Mouse (Mus musculus) intestine, postnatal 0 days (tissue): ENCODE data around the gene H13. TPM values are rescaled to one million over a fixed set of nuclear protein-coding genes. Genes with fewer than 3 reads are reported as not detected.

ENCODE experiments used
- ATAC-seq: fragments of 200-750 bp; cut with Nextera tagmentation; 2 replicates; pipeline ENCODE4 v1.8.0; 2017; ENCODE audit warnings: mild to moderate bottlenecking, moderate TSS enrichment, moderate library complexity
- H3K27ac ChIP-seq: fragments of 300-500 bp; sonication (generic); 2 replicates; pipeline ENCODE4 v1.5.1; 2014; ENCODE audit warnings: mild to moderate bottlenecking, low read depth, low read length, moderate library complexity
- H3K27me3 ChIP-seq: fragments of 300-500 bp; sonication (generic); replicated peaks from 2 replicates; pipeline ENCODE4 v1.6.1; 2014; ENCODE audit warnings: low read length, mixed read lengths; ENCODE audit not compliant: control insufficient read depth, insufficient read depth
- H3K36me3 ChIP-seq: fragments of 300-500 bp; sonication (generic); 2 replicates; pipeline ENCODE4 v1.6.1; 2014; ENCODE audit warnings: mild to moderate bottlenecking, moderate library complexity; ENCODE audit not compliant: control insufficient read depth, insufficient read depth
- H3K4me1 ChIP-seq: fragments of 300-500 bp; sonication (generic); replicated peaks from 2 replicates; pipeline ENCODE4 v1.6.1; 2014; ENCODE audit warnings: antibody characterized with exemption, low read length, mixed read lengths; ENCODE audit not compliant: control insufficient read depth, insufficient read depth
- H3K4me2 ChIP-seq: fragments of 300-500 bp; sonication (generic); replicated peaks from 2 replicates; pipeline ENCODE4 v1.6.1; 2014; ENCODE audit warnings: low read depth, mild to moderate bottlenecking, moderate library complexity
- H3K4me3 ChIP-seq: fragments of 300-500 bp; sonication (generic); 2 replicates; pipeline ENCODE4 v1.5.1; 2014; ENCODE audit warnings: low read depth, low read length
- H3K9ac ChIP-seq: fragments of 300-500 bp; sonication (generic); 2 replicates; pipeline ENCODE4 v1.6.1; 2014; ENCODE audit warnings: mild to moderate bottlenecking, low read depth, low read length
- H3K9me3 ChIP-seq: fragments of 300-500 bp; sonication (generic); 2 replicates; pipeline ENCODE4 v1.6.1; 2016; ENCODE audit warnings: mixed run types; ENCODE audit not compliant: control insufficient read depth
- CTCF ChIP-seq: sonication (generic); IDR thresholded peaks from 2 replicates; pipeline ENCODE4 v1.5.1; 2016; ENCODE audit warnings: low read depth, mild to moderate bottlenecking, control low read depth, antibody characterized with exemption, moderate library complexity
- WGBS: fragments of 180-500 bp; shearing (Covaris S2); extraction: QIAGEN DNeasy Blood & Tissue Kit; methylation state at CpG from one replicate; pipeline ENCODE4 v1.1.7; 2014; 5-methylcytosine and 5-hydroxymethylcytosine counted together
- polyA plus RNA-seq: library from polyadenylated mRNA; unstranded; fragments of >200 nt; fragmentation: Nextera tagmentation; extraction: Ambion mirVana; gene quantifications from 2 replicates; pipeline ENCODE4 v1.2.1, GENCODE M21; 2015

The H13 gene
- polyA plus RNA-seq, 1 experiment from 2014 or later = 111 TPM

GRCm38 (mm10) chr2:152737306-152738221, 68.3 kb downstream of the H13 start:
- TF ChIP-seq CTCF = no peak
- Histone ChIP-seq H3K9ac (peak overlapping the region; percentile 87), H3K4me2 (peak overlapping the region; percentile 68), H3K27ac (peak overlapping the region; percentile 70), H3K27me3 (no peaks in the 10 kb centered on the region), H3K9me3 (no peaks in the 10 kb centered on the region), H3K36me3 (no peaks in the 10 kb centered on the region), H3K4me1 (peaks cover 6% of the 10 kb centered on the region; the same call in 1 of the 2 replicates), H3K4me3 (peak overlapping the region; percentile 60)
- 15% methylated on average over 10 of the region's 10 CpGs for WGBS
- ATAC-seq = no peak

GRCm38 (mm10) chr2:152738341-152738740, 69.1 kb downstream of the H13 start:
- ATAC-seq = no peak
- 31% methylated on average over 2 of the region's 2 CpGs for WGBS
- Histone ChIP-seq H3K9me3 (no peaks in the 10 kb centered on the region), H3K36me3 (no peaks in the 10 kb centered on the region), H3K9ac (peak overlapping the region; percentile 87), H3K4me2 (peak overlapping the region; percentile 68), H3K27ac (peak overlapping the region; percentile 70), H3K4me3 (peak overlapping the region; percentile 60), H3K4me1 (peaks cover 6% of the 10 kb centered on the region; the same call in 1 of the 2 replicates), H3K27me3 (no peaks in the 10 kb centered on the region)
- TF ChIP-seq CTCF = no peak

GRCm38 (mm10) chr2:152739031-152739841, 70.0 kb downstream of the H13 start:
- 0 out of 2 replicates have a peak overlapping the region, but pooled peaks have one; percentile 8 for H3K9ac ChIP-seq
- no peak for TF ChIP-seq CTCF
- peak; percentile 68 for ATAC-seq
- no peaks in the 10 kb centered on the region for H3K9me3 ChIP-seq
- peaks cover 5% of the 10 kb centered on the region; the same call in 1 of the 2 replicates for H3K4me1 ChIP-seq
- no peaks in the 10 kb centered on the region for H3K27me3 ChIP-seq
- H3K36me3 ChIP-seq = no peaks in the 10 kb centered on the region
- peak overlapping the region; percentile 68 for H3K4me2 ChIP-seq
- peak overlapping the region; percentile 85 for H3K27ac ChIP-seq
- WGBS = under 1% methylated on average over 35 of the region's 36 CpGs
- peak overlapping the region; percentile 60 for H3K4me3 ChIP-seq

- no peaks in the 10 kb centered on the region for H3K36me3 ChIP-seq
- H3K4me2 ChIP-seq = peak overlapping the region; percentile 68
- H3K27me3 ChIP-seq = no peaks in the 10 kb centered on the region
- no peaks in the 10 kb centered on the region for H3K9me3 ChIP-seq
- ATAC-seq = peak; percentile 70
- no peak for TF ChIP-seq CTCF
- no peak overlapping the region for H3K9ac ChIP-seq
- peak overlapping the region; percentile 85 for H3K27ac ChIP-seq
- peaks cover 4% of the 10 kb centered on the region; the same call in 1 of the 2 replicates for H3K4me1 ChIP-seq
- H3K4me3 ChIP-seq = no peak overlapping the region
- 10% methylated on average over 3 of the region's 3 CpGs for WGBS
Measured at GRCm38 (mm10) chr2:152739842-152740260, 70.6 kb downstream of the H13 start.

- H3K36me3 ChIP-seq = no peaks in the 10 kb centered on the region
- ATAC-seq = no peak
- peak overlapping the region; percentile 85 for H3K27ac ChIP-seq
- H3K9me3 ChIP-seq = no peaks in the 10 kb centered on the region
- H3K4me3 ChIP-seq = no peak overlapping the region
- WGBS = 56% methylated on average over 5 of the region's 5 CpGs
- peaks cover 4% of the 10 kb centered on the region; the same call in 1 of the 2 replicates for H3K4me1 ChIP-seq
- H3K9ac ChIP-seq = no peak overlapping the region
- no peak overlapping the region; the same call in 1 of the 2 replicates for H3K4me2 ChIP-seq
- no peaks in the 10 kb centered on the region for H3K27me3 ChIP-seq
- no peak for TF ChIP-seq CTCF
Measured at GRCm38 (mm10) chr2:152740490-152740889, 71.2 kb downstream of the H13 start.
